Mouse (Mus musculus): ENCODE results near the gene Apod. TPM values are rescaled to one million over a fixed set of nuclear protein-coding genes. Genes with fewer than 3 reads are reported as not detected.

Apod gene
- total and polyA plus RNA-seq, 2 experiments, result not detected

- no peaks in the 10 kb centered on the region for H3K79me2 ChIP-seq (ENCODE audit: control insufficient read depth, insufficient read depth, low read length)
- no peak overlapping the region for H3K27ac ChIP-seq (replicated peaks; ENCODE audit: insufficient read depth, low read depth, low read length)
- TF ChIP-seq POLR2A (IDR thresholded peaks at IDR 0.05; ENCODE audit: extremely low read depth, insufficient read depth, low read length), result no peak
- no peak for TF ChIP-seq CTCF (IDR thresholded peaks at IDR 0.05; ENCODE audit: low read depth, low read length)
- no peaks in the 10 kb centered on the region for H3K27me3 ChIP-seq (ENCODE audit: control insufficient read depth, insufficient read depth, low read length)
- DNase-seq (ENCODE audit: extremely low read depth, low read depth, low spot score), result no peak
- WGBS, result 79% methylated on average over 3 of the region's 3 CpGs
- no peaks in the 10 kb centered on the region for H3K36me3 ChIP-seq (ENCODE audit: control insufficient read depth, insufficient read depth, low read length)
- no peaks in the 10 kb centered on the region for H3K4me1 ChIP-seq (ENCODE audit: control insufficient read depth, insufficient read depth, low read length)
- no peak overlapping the region for H3K9ac ChIP-seq (ENCODE audit: low read depth, low read length)
- no peak overlapping the region for H3K4me3 ChIP-seq (ENCODE audit: insufficient read depth, low read depth, low read length)
Observed at GRCm38 (mm10) chr16:31299960-31300353, 14.7 kb downstream of the Apod start.

GRCm38 (mm10) chr16:31299164-31299959 is 15.2 kb downstream of the Apod start:
- Histone ChIP-seq H3K79me2 (ENCODE audit: control insufficient read depth, insufficient read depth, low read length) (no peaks in the 10 kb centered on the region), H3K27me3 (ENCODE audit: control insufficient read depth, insufficient read depth, low read length) (no peaks in the 10 kb centered on the region), H3K9ac (ENCODE audit: low read depth, low read length) (no peak overlapping the region), H3K36me3 (ENCODE audit: control insufficient read depth, insufficient read depth, low read length) (no peaks in the 10 kb centered on the region), H3K27ac (replicated peaks; ENCODE audit: insufficient read depth, low read depth, low read length) (no peak overlapping the region), H3K4me1 (ENCODE audit: control insufficient read depth, insufficient read depth, low read length) (no peaks in the 10 kb centered on the region), H3K4me3 (ENCODE audit: insufficient read depth, low read depth, low read length) (no peak overlapping the region)
- no peak for TF ChIP-seq POLR2A (IDR thresholded peaks at IDR 0.05; ENCODE audit: extremely low read depth, insufficient read depth, low read length)
- no peak for TF ChIP-seq CTCF (IDR thresholded peaks at IDR 0.05; ENCODE audit: low read depth, low read length)
- DNase-seq (ENCODE audit: extremely low read depth, low read depth, low spot score), result no peak
- 82% methylated on average over 11 of the region's 11 CpGs for WGBS

DNA sequence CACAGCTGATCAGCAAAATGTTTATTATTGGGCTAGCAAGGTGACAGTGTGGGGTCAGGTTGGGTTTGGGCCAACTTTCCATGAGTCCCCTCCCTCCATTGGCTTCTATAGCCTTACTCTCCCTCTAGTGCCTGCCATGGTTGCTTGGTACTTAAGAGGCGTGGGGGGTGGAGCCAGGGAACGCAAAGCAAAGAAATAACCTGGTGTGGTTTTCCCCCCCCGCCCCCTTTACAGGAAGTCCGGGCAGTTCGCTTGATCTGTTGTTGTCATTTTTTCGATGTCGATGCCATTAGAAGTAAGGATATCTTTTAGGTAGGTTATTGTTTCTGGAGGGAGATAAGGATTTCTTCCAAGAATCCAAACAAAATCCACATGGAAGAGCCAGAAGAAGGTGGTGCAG is 17.5 kb downstream of the Apod start:
- TF ChIP-seq CTCF (IDR thresholded peaks at IDR 0.05; ENCODE audit: low read depth, low read length) (no peak), POLR2A (IDR thresholded peaks at IDR 0.05; ENCODE audit: extremely low read depth, insufficient read depth, low read length) (no peak)
- Histone ChIP-seq H3K27me3 (ENCODE audit: control insufficient read depth, insufficient read depth, low read length) (no peaks in the 10 kb centered on the region), H3K27ac (replicated peaks; ENCODE audit: insufficient read depth, low read depth, low read length) (no peak overlapping the region), H3K4me1 (ENCODE audit: control insufficient read depth, insufficient read depth, low read length) (no peaks in the 10 kb centered on the region), H3K9ac (ENCODE audit: low read depth, low read length) (no peak overlapping the region), H3K79me2 (ENCODE audit: control insufficient read depth, insufficient read depth, low read length) (no peaks in the 10 kb centered on the region), H3K4me3 (ENCODE audit: insufficient read depth, low read depth, low read length) (no peak overlapping the region), H3K36me3 (ENCODE audit: control insufficient read depth, insufficient read depth, low read length) (no peaks in the 10 kb centered on the region)
- WGBS, result 89% methylated on average over 7 of the region's 7 CpGs
- DNase-seq (ENCODE audit: extremely low read depth, low read depth, low spot score), result no peak

GRCm38 (mm10) chr16:31293761-31294160 is 20.8 kb downstream of the Apod start:
- Histone ChIP-seq H3K27ac (replicated peaks; ENCODE audit: insufficient read depth, low read depth, low read length) (no peak overlapping the region), H3K79me2 (ENCODE audit: control insufficient read depth, insufficient read depth, low read length) (no peaks in the 10 kb centered on the region), H3K9ac (ENCODE audit: low read depth, low read length) (no peak overlapping the region), H3K4me3 (ENCODE audit: insufficient read depth, low read depth, low read length) (no peak overlapping the region), H3K36me3 (ENCODE audit: control insufficient read depth, insufficient read depth, low read length) (no peaks in the 10 kb centered on the region), H3K27me3 (ENCODE audit: control insufficient read depth, insufficient read depth, low read length) (no peaks in the 10 kb centered on the region), H3K4me1 (ENCODE audit: control insufficient read depth, insufficient read depth, low read length) (no peaks in the 10 kb centered on the region; the same call in none of the 2 replicates)
- DNase-seq (ENCODE audit: extremely low read depth, low read depth, low spot score), result no peak
- TF ChIP-seq CTCF (IDR thresholded peaks at IDR 0.05; ENCODE audit: low read depth, low read length) (no peak), POLR2A (IDR thresholded peaks at IDR 0.05; ENCODE audit: extremely low read depth, insufficient read depth, low read length) (no peak)
- WGBS, result 76% methylated on average over 4 of the region's 4 CpGs

DNA sequence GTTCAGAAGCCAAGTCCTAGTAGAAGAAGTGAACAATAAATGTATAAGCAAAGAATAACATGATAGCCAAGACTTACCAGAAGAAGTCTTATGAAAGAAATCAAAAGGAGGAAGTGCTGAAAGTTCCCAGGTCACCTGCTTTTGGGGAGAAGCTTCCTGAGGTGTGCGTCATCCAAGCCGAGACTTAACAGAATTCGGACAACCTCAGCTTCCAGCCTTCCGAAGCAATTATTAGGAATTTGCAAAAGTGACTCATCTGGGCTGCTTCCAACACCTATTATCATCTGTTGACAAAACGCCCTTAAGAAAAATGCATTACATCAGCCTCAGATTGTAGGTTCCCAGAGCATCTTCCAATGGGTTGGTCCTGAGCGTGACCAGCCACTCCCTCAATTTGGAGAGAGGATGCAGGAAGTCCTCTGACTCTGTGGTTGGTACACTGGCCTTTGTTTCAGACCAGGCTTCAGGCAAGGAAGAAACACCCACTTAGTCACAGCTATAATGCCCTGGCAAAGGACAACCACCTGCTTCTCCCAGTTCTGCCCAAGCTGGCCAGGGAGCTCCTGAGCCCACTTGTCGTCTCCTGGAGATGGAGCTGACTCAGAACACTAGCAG is 23.8 kb downstream of the Apod start:
- WGBS, result 74% methylated on average over 7 of the region's 7 CpGs
- no peaks in the 10 kb centered on the region for H3K36me3 ChIP-seq (ENCODE audit: control insufficient read depth, insufficient read depth, low read length)
- no peak overlapping the region for H3K4me3 ChIP-seq (ENCODE audit: insufficient read depth, low read depth, low read length)
- peak overlapping the region; percentile 61 for H3K27ac ChIP-seq (replicated peaks; ENCODE audit: insufficient read depth, low read depth, low read length)
- no peaks in the 10 kb centered on the region for H3K79me2 ChIP-seq (ENCODE audit: control insufficient read depth, insufficient read depth, low read length)
- no peaks in the 10 kb centered on the region for H3K27me3 ChIP-seq (ENCODE audit: control insufficient read depth, insufficient read depth, low read length)
- H3K4me1 ChIP-seq (ENCODE audit: control insufficient read depth, insufficient read depth, low read length), result no peaks in the 10 kb centered on the region; the same call in none of the 2 replicates
- H3K9ac ChIP-seq (ENCODE audit: low read depth, low read length), result no peak overlapping the region
- DNase-seq (ENCODE audit: extremely low read depth, low read depth, low spot score), result no peak
- TF ChIP-seq CTCF (IDR thresholded peaks at IDR 0.05; ENCODE audit: low read depth, low read length) (no peak), POLR2A (IDR thresholded peaks at IDR 0.05; ENCODE audit: extremely low read depth, insufficient read depth, low read length) (no peak)

GRCm38 (mm10) chr16:31290281-31290680 is 24.3 kb downstream of the Apod start:
- peak; percentile 56 for DNase-seq (ENCODE audit: extremely low read depth, low read depth, low spot score)
- WGBS, result 51% methylated on average over 10 of the region's 10 CpGs
- H3K4me1 ChIP-seq (ENCODE audit: control insufficient read depth, insufficient read depth, low read length), result no peaks in the 10 kb centered on the region; the same call in none of the 2 replicates
- H3K27me3 ChIP-seq (ENCODE audit: control insufficient read depth, insufficient read depth, low read length), result no peaks in the 10 kb centered on the region
- H3K79me2 ChIP-seq (ENCODE audit: control insufficient read depth, insufficient read depth, low read length), result no peaks in the 10 kb centered on the region
- no peak overlapping the region for H3K4me3 ChIP-seq (ENCODE audit: insufficient read depth, low read depth, low read length)
- peak overlapping the region; percentile 61 for H3K27ac ChIP-seq (replicated peaks; ENCODE audit: insufficient read depth, low read depth, low read length)
- H3K9ac ChIP-seq (ENCODE audit: low read depth, low read length), result no peak overlapping the region
- no peak for TF ChIP-seq POLR2A (IDR thresholded peaks at IDR 0.05; ENCODE audit: extremely low read depth, insufficient read depth, low read length)
- no peak for TF ChIP-seq CTCF (IDR thresholded peaks at IDR 0.05; ENCODE audit: low read depth, low read length)
- H3K36me3 ChIP-seq (ENCODE audit: control insufficient read depth, insufficient read depth, low read length), result no peaks in the 10 kb centered on the region
